Mouse (Mus musculus): ENCODE measurements around the gene Map1lc3a. TPM values are rescaled to one million over a fixed set of nuclear protein-coding genes. Genes with fewer than 3 reads are reported as not detected.

Gene Map1lc3a
- polyA plus RNA-seq, 1 experiment from 2014 or later = 161 TPM

Other genes starting within 250 kb of the Map1lc3a start
- gene Ahcy, start 201.8 kb upstream of the Map1lc3a start, polyA plus RNA-seq (2014; fragmentation: Nextera tagmentation; extraction: Ambion mirVana) = 75.6 and 75.8 TPM in 2 replicates
- gene Itch, start 142.8 kb upstream of the Map1lc3a start, polyA plus RNA-seq (2014; fragmentation: Nextera tagmentation; extraction: Ambion mirVana) = 54.1 and 56.6 TPM in 2 replicates
- 534 and 550 TPM in 2 replicates for gene Dynlrb1, start 39.8 kb upstream of the Map1lc3a start, polyA plus RNA-seq (2014; fragmentation: Nextera tagmentation; extraction: Ambion mirVana)
- gene Pigu, start 81.1 kb downstream of the Map1lc3a start, polyA plus RNA-seq (2014; fragmentation: Nextera tagmentation; extraction: Ambion mirVana) = 56.8 and 64.3 TPM in 2 replicates
- gene Trp53inp2, start 104.8 kb downstream of the Map1lc3a start, polyA plus RNA-seq (2014; fragmentation: Nextera tagmentation; extraction: Ambion mirVana) = 66.1 and 80.9 TPM in 2 replicates
- 29.5 and 34.8 TPM in 2 replicates for gene Ncoa6, start 197.6 kb downstream of the Map1lc3a start, polyA plus RNA-seq (2014; fragmentation: Nextera tagmentation; extraction: Ambion mirVana)
- 23.3 and 24.1 TPM in 2 replicates for gene Acss2, start 241.7 kb downstream of the Map1lc3a start, polyA plus RNA-seq (2014; fragmentation: Nextera tagmentation; extraction: Ambion mirVana)
- 8.8 and 13.0 TPM in 2 replicates for gene Ggt7, start 241.9 kb downstream of the Map1lc3a start, polyA plus RNA-seq (2014; fragmentation: Nextera tagmentation; extraction: Ambion mirVana)